Mouse (Mus musculus) urinary bladder, postnatal 4 days (tissue): ENCODE data around the gene Ccdc85c.
A peak's percentile ranks its signal among the peaks of the same experiment; 100 is the strongest.

ENCODE experiments used
- DNase-seq, 2 experiments: peaks; one replicate each; pipeline ENCODE4 v3.0.0; 2021 to 2022; ENCODE audit warnings: low spot score in 2 of 2

Ccdc85c gene

GRCm38 (mm10) chr12:108178331-108179245 is 96.6 kb downstream of the Ccdc85c start:
- DNase-seq, result peak; percentile 49 to 63

- DNase-seq, result no peak
These were observed 98.9 kb downstream of the Ccdc85c start for GRCm38 (mm10) chr12:108176366-108176765.

DNA sequence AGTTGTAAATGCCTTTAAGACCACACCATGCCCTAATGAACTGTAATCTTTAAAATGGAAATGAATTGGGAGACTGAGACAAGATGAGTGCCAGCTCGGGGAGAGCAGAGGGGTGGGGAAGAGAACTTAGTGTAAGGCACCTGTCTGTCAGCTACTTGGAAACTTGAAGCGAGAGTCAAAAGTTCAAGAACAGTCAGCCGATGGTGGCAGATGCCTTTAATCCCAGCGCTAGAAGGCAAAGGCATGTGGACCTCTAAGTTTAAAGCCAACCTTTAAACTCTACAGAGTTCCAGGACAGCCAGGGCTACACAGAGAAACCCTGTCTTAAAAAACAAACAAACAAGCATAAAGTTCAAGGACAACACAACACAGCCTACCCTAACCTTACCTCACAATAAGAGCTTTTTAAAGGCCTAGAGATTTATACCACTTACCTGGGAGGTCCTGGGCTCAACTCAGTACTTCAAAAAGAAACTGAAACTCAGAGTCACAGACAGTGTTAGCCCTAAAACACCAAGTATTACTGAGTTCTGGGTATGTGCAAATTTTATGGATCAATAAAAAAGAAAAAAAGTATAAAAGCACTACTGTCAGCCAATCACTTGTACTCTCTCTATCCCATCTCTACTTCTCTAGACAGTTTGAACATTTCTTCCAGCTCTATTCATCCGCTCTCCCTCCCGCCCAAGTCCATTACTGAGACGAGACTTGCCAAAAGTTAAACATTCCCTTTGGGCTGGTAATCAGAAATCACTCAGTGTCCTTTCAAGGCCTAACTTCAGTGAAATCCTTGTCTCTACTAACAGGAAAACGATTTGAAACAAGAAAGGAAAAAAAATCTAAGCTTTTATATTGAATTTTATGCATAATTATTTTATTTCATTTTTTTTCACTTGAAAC is 100.4 kb downstream of the Ccdc85c start:
- DNase-seq, result no peak

- no peak for DNase-seq
These were observed 102.6 kb downstream of the Ccdc85c start for GRCm38 (mm10) chr12:108172639-108173038.

GRCm38 (mm10) chr12:108171336-108171735 is 103.9 kb downstream of the Ccdc85c start:
- no peak for DNase-seq

DNA sequence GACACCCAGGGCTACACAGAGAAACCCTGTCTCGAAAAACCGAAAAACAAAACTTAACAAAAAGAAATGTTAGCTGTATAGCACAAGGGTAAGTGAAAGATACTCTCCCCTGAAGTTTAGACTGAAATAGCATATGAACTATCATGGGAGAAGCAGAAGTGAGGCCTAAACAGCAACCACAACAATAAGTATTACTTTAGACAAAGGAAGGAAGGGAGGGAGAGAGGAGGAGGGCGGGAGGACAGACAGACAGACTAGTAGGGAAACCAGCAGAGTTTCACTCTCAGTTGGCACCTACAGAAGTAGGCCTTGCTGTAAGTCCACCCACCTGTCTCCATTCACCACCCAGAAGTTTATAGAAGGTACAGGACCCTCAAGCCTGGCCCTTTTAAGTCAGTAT is 104.8 kb downstream of the Ccdc85c start:
- DNase-seq, result no peak

DNA sequence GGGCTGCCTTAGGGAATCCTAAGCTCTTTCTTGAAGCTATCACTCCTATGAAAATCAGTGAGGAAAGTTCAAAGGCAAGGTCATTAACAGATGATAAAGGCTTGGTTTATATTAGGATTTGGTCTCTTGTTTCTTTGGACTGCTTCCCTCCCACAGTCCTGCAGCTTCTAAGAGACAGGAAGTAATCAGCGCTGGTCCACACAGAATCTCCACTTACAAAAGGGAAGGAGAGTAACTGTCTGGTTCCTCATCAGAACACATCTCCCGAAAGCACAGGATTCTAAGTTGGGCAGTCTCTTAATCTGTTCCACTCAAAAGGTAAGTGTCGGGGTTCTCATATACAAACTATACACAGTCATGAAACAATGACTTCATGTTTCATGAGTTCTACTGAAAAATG is 106.3 kb downstream of the Ccdc85c start:
- DNase-seq, result no peak

GRCm38 (mm10) chr12:108163706-108164105 is 111.5 kb downstream of the Ccdc85c start:
- DNase-seq, result no peak

- DNase-seq, result no peak
These were observed 113.2 kb downstream of the Ccdc85c start for GRCm38 (mm10) chr12:108162036-108162435.

GRCm38 (mm10) chr12:108159863-108160262 is 115.4 kb downstream of the Ccdc85c start:
- no peak for DNase-seq
